Mouse (Mus musculus) cerebellum, postnatal 36 days (tissue): ENCODE measurements at regions not wholly inside any gene's neighbourhood (a gene's known extent, or its start where the extent isn't known, plus 50 kb on each side); places are given as distances from the start of the nearest gene placed in this dataset.

Experiments
- DNase-seq, 2 experiments: peaks; one replicate each; pipeline ENCODE4 v3.0.0; 2021 to 2022; ENCODE audit warnings: mixed read lengths in 2 of 2

GRCm38 (mm10) chr2:63920997-63921396 is 176.8 kb downstream of the Fign start:
- DNase-seq = no peak

DNA sequence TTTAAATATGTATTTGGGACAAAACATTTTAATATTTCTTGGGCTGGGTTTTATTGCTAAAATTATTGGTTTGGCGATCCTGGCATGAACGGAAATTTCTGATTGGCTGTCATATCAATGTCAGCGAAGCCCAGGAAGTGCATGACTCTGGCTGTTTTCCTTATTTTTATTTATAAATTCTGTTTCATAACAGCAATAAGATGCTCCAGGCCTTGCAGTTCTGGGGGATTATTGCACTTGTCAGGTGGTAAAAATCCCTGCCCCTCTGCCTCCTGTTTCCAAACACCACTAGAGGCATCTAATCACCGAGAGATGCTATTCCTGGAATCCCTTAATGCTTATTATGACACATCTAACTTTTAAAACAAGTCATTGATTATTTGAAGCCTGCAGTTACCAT is 177.8 kb downstream of the Fign start:
- DNase-seq = no peak

DNA sequence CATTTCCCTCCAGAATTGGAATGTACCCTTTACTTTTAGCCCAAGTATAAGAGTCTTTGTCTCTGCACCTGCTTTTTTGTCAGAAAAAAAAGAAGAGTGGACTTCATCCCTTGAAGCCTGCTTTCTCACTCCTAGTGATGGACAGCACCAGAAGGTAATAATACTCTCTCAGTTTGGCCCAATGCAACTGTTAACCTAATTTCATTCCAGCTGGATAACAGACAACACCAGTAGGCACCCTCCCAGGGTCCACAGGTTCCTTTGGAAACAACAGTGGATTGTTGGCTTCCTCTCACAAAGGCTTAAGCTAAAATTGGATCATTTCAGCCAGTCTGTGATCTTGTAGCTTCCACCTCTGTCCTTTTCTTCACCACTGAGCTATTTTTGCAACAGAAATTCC is 197.2 kb downstream of the Fign start:
- DNase-seq = no peak

DNA sequence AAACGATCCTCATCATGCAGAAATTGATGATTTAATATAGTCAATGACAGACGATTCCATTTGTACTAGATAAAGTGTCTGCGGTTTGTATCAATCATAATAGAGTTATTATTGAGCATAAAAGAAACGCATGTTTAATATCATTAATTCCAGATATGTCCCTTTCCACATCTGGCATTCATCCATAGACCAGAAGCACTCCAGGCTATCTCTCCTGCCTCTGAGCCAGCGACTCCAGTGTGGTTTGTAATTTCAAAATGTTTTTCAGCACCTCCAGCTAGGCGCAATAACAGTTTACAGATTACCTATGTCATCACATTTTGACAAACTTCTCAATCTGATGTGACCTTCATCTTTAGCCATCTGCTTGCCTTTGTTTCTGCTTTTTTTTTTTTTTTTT is 219.4 kb downstream of the Fign start:
- DNase-seq = no peak

GRCm38 (mm10) chr2:63877387-63877786 is 220.5 kb downstream of the Fign start:
- DNase-seq = no peak

- DNase-seq = no peak
Measured at GRCm38 (mm10) chr2:63876375-63876774, 221.5 kb downstream of the Fign start.

GRCm38 (mm10) chr2:63875101-63875500 is 222.7 kb downstream of the Fign start:
- DNase-seq = no peak

GRCm38 (mm10) chr2:63866524-63866923 is 231.3 kb downstream of the Fign start:
- DNase-seq = peak; percentile 2 to 4

DNA sequence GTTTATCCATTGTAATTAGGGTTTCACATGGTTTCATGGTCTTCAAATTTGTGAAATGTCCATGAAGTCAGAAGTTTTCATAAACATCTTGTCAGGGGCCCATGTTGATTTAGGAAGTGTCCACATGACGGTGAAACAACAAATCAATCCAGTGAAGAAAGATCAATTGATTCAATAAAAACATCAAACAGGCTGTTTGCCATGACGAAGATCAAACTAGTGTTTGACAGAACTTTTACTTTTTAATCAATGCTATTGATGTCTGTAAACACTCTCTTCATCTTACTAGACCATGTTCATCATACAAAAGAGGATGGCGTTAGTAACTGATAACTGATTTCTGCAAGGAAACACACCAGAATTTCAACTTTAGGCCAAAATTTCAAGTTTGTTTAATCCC is 236.0 kb downstream of the Fign start:
- DNase-seq = no peak

GRCm38 (mm10) chr2:63856462-63857054 is 241.3 kb downstream of the Fign start:
- no peak for DNase-seq

GRCm38 (mm10) chr2:63855476-63855875 is 242.4 kb downstream of the Fign start:
- no peak for DNase-seq

GRCm38 (mm10) chr2:63854198-63854875 is 243.5 kb downstream of the Fign start:
- no peak for DNase-seq

- no peak for DNase-seq
Measured at GRCm38 (mm10) chr2:63853226-63853625, 244.6 kb downstream of the Fign start.

- DNase-seq = no peak
Measured at GRCm38 (mm10) chr2:63852287-63852686, 245.6 kb downstream of the Fign start.

DNA sequence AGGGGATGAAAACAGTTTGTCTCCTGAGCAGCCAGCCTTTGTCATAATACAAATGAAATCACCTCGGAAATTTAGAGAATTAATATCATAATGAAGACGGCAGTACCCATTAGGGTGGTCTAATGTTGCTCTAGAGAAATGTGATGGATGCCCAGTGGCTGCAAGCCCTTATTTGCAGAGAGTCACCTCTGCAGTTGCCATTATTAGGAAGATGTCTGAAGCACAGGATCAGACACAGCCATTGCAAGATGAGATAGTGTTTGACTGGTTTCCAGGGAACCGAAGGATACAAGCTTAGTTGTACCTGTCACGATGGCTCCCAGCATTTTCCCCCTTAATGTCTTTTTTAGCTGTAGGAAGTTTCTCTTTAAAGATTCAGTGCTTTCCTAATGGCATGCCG is 247.8 kb downstream of the Fign start:
- DNase-seq = no peak

DNA sequence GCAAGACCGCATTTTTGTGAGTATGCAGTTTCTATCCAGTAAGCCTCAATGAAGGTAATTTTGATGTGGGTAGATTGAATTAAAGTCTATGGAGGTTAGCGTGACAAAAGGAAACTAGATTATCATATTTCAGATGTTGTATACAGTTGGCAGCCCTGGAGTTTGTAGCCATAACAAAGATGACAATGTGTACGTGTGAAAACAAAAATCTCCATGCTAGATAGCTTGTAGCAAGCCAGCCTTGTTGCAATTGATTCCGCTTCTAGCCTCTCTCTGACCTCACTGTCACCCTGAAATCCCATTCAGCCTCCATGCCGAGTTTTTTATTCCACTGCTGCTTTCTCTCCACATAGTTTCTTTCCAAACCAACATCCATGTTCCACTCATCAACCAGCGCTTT is 248.4 kb downstream of the Fign start:
- DNase-seq = no peak

DNA sequence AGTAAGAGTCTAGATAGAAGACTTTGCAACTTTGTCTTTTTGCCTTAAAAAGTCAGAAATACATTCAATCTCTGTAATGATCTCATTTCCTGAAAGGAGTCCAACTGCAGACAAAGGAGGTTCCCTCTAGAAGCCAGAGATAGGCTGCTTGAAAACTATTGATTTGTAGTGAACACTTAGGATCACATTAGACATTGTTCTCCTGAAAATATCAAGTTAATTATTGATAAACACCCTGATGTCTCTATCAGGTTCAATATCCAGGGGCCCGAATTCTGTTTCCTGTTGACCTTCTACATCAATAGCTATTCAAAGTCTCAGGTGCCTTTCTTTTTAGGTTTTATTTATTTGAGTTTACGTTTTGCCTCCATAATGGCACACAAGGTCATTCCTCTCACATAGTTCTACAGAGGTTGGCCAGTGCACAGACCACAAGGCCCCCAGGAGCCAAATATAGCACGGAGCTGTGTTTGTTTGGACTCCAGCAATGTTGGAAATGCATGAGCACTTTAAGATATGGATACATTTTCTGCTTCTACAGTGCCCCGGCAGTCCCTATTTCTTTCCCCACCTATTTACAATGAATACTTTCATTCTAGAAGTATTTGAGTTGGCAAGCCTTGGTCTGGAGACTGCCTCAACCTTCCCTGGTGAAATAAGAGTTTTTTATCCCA is 265.7 kb downstream of the Fign start:
- DNase-seq = no peak

DNA sequence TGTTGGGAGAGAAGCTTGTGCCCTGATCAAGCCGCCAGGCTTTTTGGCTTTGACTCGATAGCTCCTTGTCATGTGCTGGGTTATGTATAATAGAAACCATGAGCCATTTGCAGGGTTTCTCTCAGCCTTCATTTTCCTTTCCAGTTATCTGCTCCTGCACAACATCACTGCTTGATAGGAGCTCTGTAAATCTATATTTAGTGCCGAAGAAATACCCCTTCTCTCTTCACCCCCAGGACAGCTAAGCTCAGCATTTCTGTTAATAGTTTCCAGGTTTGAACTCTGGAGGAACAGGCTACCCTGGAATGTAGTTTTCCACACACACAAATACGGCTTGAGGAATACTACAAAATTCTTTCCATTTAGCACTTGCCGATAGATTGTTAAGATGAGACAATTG is 267.4 kb downstream of the Fign start:
- no peak for DNase-seq

GRCm38 (mm10) chr2:63828633-63829032 is 269.2 kb downstream of the Fign start:
- DNase-seq = no peak

- DNase-seq = no peak
Measured at GRCm38 (mm10) chr2:63819440-63819839, 278.4 kb downstream of the Fign start.
